Mouse (Mus musculus): ENCODE measurements around the gene Arhgdia.
"Not testable (repeated sequence)": the region's sequence is repeated elsewhere in the genome, so short reads cannot be mapped to it uniquely, and the experiment has no call there.

The Arhgdia gene

DNA sequence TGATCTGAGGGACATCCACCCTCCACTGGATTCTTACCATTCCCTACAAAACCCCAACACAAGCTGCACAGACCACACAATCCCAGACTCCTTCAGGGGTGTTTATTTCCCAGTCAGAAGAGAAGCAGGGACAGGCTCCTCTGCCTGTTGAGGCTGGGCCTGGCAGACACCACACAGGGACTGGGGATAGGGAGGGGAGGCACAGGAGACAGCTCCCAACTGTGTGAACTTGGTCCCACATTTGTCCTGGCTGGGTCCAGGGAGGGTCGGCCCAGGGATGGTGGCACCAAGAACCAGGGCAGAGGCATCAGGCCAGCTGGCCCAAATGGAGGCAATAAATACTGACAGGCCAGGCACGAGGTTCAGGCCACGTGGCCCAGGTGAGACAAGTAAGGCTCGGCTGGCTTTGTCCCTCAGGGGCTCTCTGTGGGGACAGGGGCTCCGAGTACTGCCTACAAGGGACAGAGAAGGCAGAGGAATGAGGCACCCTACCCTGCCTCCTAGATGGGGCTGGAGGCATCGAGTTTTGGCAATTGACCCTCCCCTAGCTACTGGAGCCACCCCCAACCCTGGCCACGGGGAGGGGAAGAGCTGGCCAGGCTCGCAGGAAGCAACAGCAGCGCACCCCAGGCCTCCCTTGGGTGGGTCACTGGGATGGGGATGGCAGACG lies 3.3 kb downstream of the Arhgdia start:
- no peak for DNase-seq (ENCODE audit: low read depth)

DNA sequence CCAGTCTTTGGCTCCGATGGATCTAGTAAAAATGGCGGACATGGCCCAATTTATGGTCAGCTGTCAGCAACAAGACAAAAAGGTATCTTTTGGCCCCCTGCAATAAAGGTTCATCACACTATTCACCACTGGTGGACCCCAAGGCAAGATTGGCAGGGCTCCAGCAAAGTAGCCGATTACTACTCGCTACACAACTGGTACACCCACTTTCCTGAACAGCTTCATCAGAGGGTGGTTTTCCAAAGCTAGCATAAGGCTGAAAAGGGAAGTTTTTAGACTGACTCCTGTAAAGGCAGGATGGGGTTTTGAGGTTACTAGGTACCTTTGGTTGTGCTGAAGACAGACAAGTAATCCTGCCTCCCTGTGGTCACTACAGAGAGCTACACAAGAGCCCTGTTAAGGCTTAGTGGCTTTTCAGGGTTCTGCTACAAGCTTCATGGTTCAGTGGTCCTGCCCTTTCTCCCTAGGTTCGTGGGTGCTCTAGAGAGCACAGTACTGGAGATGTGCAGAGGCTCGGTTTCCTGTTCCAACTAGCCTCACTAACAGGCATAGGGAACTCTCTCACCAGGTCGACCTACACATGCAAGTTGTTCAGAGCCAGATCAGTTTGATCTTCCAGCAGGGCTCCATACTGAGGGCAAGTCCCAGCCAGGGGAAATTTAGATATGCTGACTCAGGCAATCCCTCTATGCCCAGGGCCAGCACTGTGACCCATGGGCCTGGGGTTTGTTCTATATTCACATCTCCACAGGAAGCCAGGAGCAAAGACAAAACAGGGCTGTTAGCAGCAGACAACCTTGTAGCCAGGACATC lies 4.0 kb downstream of the Arhgdia start:
- peak; percentile 57 for DNase-seq (ENCODE audit: low read depth)

DNA sequence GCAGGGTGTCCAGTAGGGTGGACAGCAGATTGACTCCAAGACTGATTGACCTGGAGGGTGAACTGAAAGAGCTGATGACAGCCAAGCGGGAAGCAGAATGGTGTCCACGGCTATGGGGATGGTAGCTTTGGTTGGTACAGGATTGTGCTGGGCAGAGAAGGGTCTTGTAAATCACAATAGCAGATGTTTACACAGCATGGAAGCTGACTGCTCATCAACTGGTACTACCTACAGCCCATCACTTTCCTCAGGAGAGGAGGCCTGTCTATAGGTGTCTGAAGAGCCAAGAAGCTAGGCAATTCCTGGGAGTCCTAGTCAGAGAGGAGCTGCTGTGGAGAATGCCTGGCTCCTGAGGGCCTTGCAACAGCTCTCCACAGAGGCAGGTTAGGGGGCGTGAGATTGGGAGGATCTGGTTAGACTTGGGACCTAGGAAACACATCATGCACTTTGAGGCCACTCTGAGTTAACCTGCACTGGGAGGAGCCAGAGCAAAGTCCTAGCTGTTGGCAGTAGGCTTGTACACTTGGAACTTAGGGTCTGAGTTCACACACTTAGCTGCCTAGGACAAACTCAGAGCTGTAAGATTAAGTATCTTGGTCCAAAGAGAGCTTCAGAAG lies 5.0 kb downstream of the Arhgdia start:
- DNase-seq (ENCODE audit: low read depth): no peak

DNA sequence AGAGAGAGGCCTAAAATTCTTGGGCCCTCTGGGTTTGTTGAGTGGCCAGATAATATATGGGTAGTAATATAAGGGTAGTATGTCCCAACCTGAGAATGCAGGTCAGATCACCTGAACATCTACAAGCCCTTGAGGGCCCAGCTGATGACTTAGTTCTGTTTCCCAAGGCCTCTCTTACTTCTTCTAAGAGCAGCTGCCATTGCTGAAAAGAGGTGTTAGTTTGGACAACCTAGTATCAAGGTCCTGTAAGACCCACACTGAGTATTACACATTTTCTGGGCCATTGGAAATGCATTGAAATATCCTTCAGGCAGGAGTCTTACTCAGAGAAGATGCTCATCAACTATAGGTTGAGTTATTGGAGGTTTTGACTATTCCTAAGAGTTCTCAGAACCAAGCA lies 5.5 kb downstream of the Arhgdia start:
- no peak for DNase-seq (ENCODE audit: low read depth)

DNA sequence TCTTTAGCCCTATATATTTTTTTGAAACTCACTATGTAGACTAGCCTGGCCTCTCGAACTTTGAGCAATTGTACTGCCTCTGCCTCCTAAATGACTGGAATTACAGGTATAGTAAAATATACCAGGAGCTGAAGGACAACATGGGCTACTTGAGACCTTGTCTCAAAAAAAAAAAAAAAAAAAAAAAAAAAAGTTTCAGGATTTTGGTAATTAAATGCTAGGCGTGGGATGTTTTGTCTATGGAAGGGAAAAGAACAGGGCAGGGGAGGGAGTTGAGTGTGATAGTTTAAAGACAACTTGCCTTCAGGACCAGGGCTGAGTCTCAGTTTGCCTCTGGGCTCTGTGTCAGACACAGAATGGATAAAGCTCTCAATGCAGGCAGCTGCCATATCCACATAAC lies 6.4 kb downstream of the Arhgdia start:
- DNase-seq (ENCODE audit: low read depth): no peak

DNA sequence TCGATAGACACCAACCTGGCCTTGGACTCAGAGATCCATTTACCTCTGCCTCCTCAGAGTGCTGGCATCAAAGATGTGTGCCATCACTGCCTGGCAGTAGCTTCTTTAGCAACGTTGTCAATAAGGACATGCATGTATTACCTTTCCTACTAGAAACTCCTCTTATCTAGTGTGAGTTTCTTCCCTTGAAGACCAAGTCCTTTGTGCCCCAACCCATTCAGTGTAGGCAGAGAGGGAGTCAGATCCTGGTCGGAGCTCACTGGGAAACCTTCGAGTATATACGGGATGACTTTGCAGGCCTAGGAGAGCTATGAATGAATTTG lies 7.2 kb downstream of the Arhgdia start:
- DNase-seq (ENCODE audit: low read depth): no peak

DNA sequence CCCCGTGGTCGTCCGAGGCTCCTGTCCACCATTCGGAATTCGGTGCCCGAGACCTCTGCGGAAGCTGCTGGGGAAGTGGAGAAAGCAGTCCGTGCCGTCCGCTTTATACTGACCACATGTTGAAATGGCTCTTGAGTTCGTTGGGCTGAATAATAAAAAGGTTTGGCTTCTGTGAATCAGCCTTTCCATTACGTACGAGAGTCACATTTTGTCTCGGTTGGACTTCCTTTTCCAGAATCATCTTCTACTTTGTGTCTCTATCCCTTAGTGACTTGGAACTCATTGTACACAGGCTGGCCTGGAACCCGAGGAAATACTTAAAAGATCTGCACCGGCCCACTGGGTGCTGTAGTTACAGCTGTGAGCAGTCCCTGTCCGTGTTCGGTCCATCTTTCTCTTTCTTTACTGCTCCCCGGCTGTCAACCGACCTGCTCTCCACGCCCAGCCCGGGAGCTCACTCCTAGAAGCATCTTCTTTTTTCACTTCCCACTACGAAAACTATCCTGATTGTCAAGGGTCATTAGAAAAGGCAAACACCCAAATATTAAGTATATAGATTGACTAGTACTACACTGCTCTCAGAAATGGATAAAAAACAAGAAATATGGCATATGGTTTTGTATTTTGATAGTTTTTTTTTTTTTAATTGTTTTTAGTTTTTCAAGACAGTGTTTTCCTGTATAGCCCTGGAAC lies 7.7 kb downstream of the Arhgdia start:
- no peak for DNase-seq (ENCODE audit: low read depth)

DNA sequence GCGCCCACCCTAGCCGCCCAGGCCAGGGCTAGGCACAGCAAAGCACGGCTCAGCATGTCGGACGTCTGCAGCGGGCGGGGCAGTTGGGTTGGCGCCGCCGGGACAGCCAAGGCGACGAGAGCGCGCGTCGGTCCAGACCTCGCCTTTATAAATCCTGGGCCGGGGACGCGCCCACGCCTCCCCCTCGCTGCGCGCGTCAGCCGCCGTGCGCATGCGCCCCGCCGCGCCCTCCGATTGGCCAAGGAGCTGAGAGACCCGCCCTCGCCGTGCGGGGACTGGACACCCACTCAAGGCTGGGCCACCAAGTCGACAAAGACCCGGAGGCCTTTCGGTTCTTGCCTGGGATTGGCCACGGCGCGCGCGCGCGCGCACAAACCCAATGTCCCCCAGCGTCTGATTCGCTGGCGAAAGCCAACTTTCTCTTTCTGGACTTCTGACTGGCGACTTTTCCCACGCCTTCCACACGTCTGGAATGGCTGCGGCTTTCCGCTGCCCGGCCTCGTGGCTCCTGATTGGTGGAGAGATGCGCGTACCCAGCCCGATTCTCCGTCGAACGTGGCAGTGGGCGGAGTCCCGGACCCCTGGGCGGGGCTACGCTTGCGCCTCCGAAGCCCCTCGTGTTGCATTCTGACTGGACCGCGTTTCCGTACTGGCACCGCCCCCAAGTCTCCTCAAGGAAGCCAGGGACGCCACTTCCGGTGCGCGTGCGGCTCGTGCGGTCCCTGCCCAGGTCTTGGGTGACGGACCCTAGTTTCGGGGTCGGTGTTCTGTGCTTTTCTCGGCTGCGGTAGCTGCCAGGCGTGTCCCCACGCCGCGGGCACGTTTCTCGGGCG lies 8.5 kb downstream of the Arhgdia start, which contains the start of gene P4hb:
P4hb (minus strand) TSS at position 502 of the 833 bp plus-strand sequence.
- peak; percentile 100 for DNase-seq (ENCODE audit: low read depth)

DNA sequence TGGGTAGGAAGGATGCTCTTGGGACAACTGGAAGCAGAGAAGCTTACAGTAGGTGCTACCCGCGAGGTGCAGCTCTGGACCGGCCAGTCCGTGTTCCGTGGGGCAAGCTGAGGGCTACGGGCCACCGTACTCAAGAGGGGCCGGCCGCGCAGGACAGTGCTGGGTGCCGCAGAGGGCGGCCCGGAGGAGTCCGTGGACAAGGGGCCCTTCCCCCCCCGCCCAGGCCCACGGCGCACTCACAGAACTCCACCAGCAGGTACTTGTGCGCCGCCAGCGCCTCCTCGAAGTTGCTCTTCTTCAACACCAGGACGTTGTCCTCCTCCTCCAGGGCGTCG lies 9.0 kb downstream of the Arhgdia start:
- DNase-seq (ENCODE audit: low read depth): no peak

DNA sequence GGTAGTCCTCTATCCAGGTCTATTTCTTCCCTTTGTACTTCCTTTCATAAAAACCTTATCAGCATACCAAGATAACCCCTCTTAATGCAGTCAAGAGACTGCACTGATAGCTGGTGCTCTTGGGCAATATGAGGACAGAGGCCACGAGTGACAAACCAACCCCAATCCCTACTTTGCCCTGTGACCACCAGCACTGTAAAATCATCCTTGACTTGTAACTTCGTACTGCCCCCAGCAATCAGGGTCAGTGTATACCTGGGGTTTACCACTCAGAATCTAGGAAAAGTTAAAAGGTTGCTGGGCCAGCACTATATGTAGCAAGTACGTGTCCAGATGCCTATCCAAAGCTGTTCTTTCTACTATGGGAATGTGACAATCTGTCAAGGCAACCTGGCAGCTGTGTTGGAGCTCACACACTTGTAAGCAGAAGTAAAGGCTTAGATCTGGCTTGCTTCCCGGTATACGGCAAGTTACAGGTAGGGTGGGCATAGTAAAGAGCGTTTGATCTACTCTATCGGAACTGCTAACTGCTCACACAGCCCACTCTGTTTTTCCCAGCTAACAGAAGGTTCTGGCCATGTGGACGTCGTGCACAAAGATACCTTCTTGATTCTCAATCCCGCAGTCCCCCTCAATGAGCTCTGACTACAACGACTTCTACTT lies 9.5 kb downstream of the Arhgdia start:
- DNase-seq (ENCODE audit: low read depth): no peak

DNA sequence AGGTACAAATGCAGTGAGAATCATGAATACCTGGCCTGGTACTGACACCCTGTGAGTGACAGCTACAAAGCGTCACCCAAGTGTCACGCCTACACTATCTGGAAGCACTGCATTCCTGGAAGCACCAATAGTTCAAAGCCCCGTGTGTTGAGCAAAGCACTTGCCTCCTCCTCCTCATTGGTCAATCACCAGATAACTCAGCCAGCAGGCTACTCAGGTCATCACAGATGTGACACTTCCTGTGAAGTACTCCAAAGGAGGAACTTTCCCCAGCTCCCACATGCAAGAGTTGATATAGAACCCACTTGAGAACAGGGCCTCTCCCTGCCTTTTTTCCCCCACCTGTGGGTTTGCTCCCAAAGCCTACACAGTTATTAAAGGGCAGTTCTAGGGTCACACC lies 10.3 kb downstream of the Arhgdia start:
- no peak for DNase-seq (ENCODE audit: low read depth)

DNA sequence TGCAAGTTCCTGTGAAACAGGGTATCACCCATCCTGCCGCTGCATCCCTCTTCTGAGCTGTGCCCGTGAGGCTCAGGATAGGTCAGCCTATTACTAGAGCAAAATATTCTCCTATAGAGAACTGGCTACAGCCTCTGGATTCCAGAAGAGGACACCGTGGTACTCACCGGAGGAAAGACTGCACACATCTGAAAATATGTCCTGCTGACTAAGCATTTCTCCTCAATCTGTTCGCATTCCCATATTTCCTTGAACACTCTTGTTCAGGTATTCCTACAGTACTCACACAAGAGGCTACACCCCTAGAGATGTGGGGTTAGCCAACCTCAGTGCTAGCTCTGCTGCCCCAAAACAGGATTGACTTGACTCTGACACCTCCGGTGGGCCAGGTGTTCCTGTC lies 13.1 kb downstream of the Arhgdia start:
- DNase-seq (ENCODE audit: low read depth): no peak

DNA sequence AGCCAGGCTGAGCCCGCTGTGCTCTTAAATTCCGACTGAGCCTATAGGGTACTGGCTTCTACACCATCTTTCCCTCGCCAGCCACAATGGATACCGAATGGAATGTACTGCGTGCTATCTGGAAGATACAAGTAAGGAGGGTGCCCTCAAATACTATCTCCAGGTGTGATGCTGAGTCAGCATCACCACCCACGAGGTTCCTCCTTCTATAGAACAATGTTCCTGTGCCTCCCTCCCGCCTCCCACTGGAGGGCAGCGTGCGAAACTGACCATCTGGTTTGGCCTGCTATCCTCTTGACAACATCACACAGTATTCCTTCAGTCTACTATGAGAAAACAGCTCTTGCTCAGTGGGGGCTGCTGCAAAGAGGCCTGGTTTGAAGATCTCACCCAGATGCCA lies 16.3 kb downstream of the Arhgdia start:
- DNase-seq (ENCODE audit: low read depth): peak; percentile 44

DNA sequence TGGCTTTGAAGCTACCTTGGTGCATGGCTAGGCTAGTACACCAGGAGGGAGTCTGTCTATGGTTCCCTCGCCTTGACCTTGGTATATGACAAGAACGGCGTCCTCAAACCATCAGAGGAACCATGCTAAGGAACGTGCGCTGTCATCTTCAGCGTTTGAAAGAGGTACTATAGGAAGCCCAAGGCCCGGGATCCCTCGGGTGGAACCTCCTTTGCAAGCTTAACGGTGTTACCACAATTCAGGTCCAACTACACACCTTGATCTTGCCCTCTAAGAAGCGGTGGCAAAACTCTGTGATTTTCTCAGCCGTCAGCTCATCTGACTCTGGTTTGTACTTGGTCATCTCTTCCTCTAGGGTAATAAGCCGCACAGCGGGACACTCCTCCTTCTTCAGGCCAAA lies 18.5 kb downstream of the Arhgdia start:
- no peak for DNase-seq (ENCODE audit: low read depth)

DNA sequence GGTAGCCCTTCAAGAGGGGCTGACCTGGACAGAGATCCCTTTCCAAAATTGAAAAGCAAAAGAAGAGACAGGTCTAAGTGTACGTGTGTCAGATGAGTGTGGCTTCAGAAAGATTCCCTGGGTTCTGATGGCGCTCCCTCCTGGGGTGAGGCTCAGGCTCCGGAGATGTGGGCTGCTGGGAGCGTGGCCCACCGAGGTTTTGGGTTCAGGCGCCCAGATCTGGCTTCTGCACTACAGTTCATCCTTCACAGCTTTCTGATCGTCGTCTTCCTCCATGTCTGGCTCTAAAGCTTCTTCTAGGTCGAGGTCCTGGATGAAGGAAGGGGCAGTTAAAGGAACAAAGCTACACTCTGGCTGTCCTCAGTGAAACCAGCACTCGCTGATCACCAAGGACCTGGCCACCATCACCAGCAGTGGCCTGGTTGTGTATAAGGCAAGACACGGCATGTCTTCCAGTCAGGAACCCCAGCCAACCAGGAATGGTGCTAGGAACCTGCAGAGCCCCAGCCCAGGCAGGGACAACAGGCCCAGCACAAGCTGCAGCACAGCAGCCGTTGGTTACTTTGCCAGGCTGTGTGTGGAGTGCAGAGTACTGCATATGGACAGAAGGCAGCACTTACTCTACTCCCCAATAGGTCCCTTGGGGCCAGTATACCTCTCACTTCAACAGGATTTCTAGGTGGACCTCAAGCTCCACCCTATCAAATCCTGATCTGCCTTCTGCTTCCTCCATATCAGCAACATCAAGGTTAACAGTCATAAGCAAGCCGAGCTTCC lies 20.3 kb downstream of the Arhgdia start:
- DNase-seq (ENCODE audit: low read depth): no peak

DNA sequence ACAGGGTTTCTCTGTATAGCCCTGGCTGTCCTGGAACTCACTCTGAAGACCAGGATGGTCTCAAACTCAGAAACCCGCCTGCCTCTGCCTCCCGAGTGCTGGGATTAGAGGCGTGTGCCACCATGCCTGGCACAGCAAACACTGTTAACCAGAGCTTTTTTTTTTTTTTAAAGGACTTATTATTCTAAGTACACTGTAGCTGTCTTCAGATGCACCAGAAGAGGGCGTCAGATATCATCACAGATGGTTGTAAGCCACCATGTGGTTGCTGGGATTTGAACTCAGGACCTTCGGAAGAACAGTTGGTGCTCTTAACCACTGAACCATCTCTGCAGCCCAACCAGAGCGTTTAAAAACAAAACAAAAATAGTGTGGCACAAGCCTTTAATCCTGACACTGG lies 22.6 kb downstream of the Arhgdia start:
- DNase-seq (ENCODE audit: low read depth): not testable (repeated sequence)

DNA sequence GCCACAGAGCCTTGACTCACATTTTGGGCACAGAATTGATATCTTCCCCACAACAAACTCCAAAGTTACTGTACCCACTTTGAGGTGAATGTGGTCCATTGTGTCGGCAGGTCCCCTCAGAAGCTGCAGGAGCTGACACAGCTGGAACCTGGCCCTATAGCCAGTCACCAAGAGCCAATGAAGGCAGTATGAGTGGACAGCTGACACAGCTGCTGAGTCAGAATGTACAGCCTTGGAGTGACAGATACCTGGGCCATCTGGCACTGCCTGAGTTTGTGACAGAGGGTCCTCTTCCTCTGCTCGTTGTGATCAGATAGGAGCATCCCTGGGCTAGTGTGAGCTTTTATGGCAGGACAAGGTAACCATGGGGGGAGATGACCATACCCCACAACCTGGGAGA lies 26.2 kb downstream of the Arhgdia start:
- DNase-seq (ENCODE audit: low read depth): no peak

DNA sequence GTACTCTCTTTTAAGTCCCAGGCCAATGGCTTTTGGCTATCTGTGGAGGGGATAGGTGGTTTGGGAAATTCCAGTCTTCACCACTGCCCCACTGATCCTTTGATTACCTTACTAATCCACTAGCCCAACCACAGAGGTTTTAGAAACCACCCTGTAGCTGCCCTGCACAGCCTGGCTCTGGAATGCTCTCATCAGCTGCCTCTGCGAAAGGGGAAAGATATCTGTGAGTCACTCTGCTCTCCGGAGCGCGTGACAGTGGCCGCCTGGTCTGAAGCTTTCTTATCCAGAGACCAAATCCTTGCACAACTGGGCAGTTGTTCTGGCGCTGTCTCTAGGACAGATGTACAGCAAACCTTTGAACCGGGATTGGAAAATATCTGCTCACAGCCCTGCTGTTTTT lies 26.6 kb downstream of the Arhgdia start:
- DNase-seq (ENCODE audit: low read depth): peak; percentile 91

DNA sequence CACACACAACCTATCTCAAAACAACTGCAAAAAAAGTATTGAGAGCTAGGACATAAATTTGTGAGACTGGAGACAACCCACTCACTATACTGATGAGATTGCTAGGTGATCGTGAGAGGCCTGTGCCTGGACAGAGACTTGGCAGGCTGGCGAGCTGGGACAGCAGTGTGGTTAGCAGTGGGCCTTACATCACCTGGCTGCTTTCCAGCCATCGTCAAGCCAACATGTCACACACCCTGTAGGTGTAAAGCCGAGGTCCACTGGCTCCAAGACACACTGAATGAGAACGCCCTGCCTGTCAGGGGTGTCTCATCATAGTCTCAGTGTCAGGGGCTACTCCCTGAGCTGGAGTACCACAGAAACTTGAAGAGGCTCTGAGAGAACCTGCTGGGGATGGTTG lies 28.7 kb downstream of the Arhgdia start:
- DNase-seq (ENCODE audit: low read depth): peak; percentile 25

DNA sequence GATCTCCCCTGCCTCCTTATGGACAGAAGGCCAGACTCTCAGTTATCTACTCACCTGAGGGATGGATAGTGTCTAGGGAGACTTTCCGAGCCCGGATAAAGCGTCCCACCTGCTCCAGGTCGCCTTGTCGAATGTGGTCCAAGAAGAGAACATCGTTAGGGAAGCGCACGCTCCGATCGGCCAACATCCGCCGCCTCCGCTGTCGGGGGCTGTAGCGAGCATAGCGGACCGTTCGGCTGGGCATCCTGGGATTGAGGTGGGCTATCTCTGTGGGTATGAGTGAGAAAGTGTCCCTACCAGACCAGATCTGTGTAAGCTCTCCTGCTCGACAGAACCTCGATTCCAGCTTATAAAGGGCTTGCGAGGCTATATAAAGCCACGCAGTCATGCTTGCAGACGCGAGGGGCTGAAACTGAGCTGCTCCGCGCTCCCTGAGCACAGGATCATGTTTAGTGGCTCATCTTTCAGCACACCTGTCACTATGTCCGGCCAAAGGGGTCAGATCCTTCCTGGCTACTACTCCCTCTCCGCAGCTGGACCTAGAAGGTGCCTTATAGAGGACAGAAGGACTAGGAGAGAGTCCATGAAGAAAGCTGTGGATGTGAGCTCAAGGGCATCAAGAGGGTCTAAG lies 30.5 kb downstream of the Arhgdia start, which contains the start of gene Ppp1r27:
Ppp1r27 (minus strand) TSS at position 323 of the 631 bp plus-strand sequence.
- DNase-seq (ENCODE audit: low read depth): no peak
